Mouse (Mus musculus): ENCODE measurements around the gene Dclk2. TPM values are rescaled to one million over a fixed set of nuclear protein-coding genes. Genes with fewer than 3 reads are reported as not detected.

Dclk2 gene
- total RNA-seq, 2 experiments from 2014 or later = 0.64 to 1.4 TPM

DNA sequence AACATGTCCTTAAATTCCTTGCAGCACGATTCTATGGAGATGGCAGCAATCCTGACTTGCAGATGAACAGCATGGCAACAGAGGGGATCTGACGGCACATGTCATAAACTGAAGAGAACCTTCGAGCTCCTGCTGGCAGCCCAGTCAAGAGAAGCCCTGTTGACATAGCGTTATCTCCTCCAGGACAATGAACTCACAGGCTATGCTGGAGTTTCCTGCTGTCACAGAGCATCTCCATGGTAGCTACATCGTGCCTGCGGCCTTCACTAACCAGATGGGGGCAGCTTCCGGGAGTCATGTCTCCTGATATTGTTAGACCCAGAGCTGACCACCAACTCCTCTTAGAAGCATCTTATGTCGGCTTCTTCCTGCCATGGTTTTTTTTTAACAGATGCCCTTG is 117.8 kb downstream of the Dclk2 start:
- DNase-seq = no peak
- Histone ChIP-seq H3K4me3 (no peak overlapping the region), H3K27ac (no peak overlapping the region)
- no peak for TF ChIP-seq CTCF (IDR thresholded peaks at IDR 0.05)
- intact Hi-C loops (cut with DNase I) = no loop called here

DNA sequence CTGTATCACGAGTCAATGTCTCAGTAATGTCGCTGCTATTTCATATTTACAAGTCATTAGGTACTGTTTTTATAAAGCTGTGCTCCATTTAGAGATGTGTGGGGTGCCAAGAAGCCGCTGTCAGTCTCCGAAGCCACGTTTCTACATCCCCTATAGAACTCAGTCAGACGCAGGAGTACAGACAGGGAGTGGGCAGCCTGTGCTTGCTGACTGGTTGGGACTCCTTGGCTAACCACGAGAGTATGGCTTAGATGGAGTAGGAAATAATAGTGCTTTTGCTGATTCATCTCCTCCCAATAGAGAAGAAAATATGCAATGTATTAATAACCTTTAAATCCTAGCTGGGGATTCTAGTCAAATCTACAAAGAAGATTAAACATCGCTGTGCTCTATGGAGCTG is 119.8 kb downstream of the Dclk2 start:
- no peak for DNase-seq
- intact Hi-C loops (cut with DNase I) = no loop called here

DNA sequence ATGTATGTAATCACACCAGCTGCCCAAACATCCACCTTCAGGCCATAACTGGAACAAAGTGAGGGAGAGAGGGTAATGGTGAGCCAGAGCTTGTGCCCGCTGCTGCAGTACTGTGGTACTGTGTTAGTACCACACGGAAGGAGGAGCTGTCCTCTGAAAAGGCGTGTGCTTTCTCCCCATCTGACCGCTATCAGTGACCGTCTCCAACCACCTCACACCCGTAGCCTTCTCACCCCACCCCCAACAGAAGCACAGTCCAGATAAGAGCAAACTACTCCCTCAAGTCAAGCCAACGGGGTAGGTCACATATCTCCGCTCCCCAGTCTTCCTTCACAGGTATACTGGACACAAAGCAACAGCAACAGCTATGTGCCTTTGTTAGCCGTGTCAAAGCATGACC is 121.6 kb downstream of the Dclk2 start:
- intact Hi-C loops (cut with DNase I) = loop anchor here (10.0 kb wide), 1 partner anchor 176 kb away; no protein-coding TSS in a partner anchor
- TF ChIP-seq CTCF (IDR thresholded peaks at IDR 0.05) = no peak
- no peak for DNase-seq
- Histone ChIP-seq H3K4me3 (no peak overlapping the region), H3K27ac (no peak overlapping the region)

More for the DNA sequence above, 119.8 kb downstream of the Dclk2 start:
- Histone ChIP-seq H3K27ac (no peak overlapping the region), H3K4me3 (no peak overlapping the region)
- TF ChIP-seq CTCF (IDR thresholded peaks at IDR 0.05) = no peak

DNA sequence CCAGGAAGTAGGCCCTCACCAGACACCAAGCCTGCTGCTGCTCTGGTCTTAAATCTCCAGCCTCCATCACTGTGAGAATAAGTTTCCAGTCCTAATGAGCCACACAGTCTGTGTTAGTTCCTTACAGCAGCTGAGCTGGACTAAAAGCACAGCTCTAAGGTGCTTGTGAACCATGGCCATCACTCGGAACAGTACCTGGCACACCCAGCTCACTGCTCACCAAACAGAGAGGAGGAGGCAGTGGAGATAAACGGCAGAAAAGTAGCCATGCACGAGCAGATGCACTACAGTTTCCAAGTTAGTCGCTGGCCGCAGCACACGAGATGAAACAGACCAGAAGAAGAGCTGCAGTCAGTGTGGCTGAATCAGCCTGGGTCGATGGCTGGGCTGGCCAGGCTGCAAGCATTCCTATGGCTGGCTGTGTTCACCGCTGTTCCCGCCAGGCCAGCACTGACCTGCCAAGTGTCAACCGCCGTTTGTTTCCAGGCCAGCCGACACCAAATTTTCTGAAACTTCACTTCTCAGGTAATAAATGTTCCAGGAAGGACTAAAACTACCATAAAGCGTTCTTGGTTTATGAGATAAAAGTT is 122.7 kb downstream of the Dclk2 start:
- Histone ChIP-seq H3K4me3 (no peak overlapping the region), H3K27ac (no peak overlapping the region)
- no peak for TF ChIP-seq CTCF (IDR thresholded peaks at IDR 0.05)
- intact Hi-C loops (cut with DNase I) = loop anchor here (10.0 kb wide), 1 partner anchor 177 kb away; no protein-coding TSS in a partner anchor
- no peak for DNase-seq

DNA sequence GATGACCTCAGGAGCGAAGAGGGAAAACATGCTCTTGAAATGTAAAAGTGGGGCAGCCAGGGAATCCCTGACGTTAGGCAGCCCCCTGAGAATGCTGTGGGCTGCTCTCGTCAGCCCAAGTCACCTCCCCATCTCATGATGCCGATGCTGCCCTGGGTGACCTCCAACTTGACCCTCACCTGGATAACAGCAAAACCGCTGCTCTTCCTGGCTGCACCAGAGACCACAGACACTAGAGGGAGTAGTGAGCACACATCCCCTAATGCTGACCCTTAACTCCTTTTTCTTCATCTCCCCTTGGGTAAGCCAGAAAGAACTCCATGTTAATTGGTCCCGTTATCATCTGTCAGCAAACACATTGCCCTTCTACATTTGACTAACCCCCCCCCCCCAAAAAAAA is 123.9 kb downstream of the Dclk2 start:
- Histone ChIP-seq H3K4me3 (no peak overlapping the region), H3K27ac (no peak overlapping the region)
- intact Hi-C loops (cut with DNase I) = loop anchor here (10.0 kb wide), 1 partner anchor 178 kb away; no protein-coding TSS in a partner anchor
- DNase-seq = no peak
- peak; percentile 56 for TF ChIP-seq CTCF (IDR thresholded peaks at IDR 0.05)

DNA sequence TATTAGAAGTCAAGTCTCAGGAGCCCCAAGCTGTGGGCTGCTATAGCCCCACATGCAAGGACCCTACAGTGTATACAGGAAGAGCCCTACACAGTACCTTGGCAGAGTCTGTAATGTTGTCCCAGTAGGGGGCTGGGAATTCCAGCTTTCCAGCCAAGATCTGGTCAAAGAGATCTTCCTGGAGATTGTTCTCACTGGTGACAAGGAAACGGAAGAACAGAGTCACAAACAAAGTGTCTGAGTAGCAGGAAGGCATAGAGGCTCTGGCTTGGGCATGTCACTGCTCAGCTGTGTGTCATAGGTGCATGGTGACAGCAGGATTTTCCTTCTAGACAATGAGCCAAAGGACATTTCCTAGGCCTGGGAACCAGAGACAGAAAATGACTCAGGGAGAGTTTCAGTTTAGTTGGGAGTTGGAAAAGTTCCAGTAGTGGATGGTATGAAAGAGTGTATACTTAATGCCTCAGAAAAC is 126.9 kb downstream of the Dclk2 start:
- intact Hi-C loops (cut with DNase I) = loop anchor here (10.0 kb wide), 1 partner anchor 181 kb away; no protein-coding TSS in a partner anchor
- no peak for TF ChIP-seq CTCF (IDR thresholded peaks at IDR 0.05)
- H3K27ac ChIP-seq = peak overlapping the region; percentile 40; the same call in 1 of the 2 replicates
- H3K4me3 ChIP-seq = no peak overlapping the region
- DNase-seq = no peak

DNA sequence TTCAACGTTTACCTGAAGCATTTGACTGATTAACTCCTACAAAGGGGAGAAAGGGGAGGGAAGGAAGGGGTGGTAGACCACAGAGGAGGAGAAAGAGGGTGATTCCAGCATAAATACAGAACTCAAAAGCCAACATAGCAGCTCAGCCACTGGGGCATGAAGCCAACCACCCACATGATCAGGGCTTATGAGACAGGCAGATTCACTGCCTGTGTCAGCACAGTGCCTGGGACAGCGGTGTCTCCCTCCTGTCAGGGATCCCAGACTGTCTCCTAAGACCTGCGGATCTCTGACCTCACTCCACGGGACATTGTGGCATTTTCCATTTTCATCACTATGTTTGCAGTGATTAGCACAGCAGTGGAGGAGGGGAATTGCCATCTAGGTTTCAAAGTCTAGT is 127.4 kb downstream of the Dclk2 start:
- no peak for DNase-seq
- H3K4me3 ChIP-seq = no peak overlapping the region
- intact Hi-C loops (cut with DNase I) = loop anchor here (10.0 kb wide), 1 partner anchor 182 kb away; no protein-coding TSS in a partner anchor
- no peak for TF ChIP-seq CTCF (IDR thresholded peaks at IDR 0.05)
- H3K27ac ChIP-seq = 0 out of 2 replicates have a peak overlapping the region, but pooled peaks have one; percentile 40

DNA sequence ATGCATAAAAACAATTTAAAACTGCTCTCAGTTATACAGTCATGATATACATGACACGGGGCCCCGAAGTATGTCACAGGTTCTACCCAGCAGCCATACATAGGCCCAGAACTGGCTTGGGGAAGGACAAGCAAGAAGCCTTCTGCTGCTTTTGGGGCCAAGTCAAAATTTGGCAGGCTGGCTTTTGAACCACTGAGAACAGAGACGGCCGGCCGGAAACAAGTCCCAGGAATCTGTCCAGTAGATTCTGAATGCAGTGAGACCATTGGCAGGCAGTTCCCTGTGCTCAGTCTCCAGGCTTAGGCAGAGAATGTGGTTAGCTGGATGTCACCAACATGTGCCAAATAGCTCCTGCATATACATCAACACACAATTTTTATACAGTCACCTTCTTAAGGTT is 130.9 kb downstream of the Dclk2 start:
- DNase-seq = no peak
- Histone ChIP-seq H3K4me3 (no peak overlapping the region), H3K27ac (no peak overlapping the region)
- intact Hi-C loops (cut with DNase I) = loop anchor here (10.0 kb wide), 1 partner anchor 185 kb away; no protein-coding TSS in a partner anchor
- TF ChIP-seq CTCF (IDR thresholded peaks at IDR 0.05) = no peak

DNA sequence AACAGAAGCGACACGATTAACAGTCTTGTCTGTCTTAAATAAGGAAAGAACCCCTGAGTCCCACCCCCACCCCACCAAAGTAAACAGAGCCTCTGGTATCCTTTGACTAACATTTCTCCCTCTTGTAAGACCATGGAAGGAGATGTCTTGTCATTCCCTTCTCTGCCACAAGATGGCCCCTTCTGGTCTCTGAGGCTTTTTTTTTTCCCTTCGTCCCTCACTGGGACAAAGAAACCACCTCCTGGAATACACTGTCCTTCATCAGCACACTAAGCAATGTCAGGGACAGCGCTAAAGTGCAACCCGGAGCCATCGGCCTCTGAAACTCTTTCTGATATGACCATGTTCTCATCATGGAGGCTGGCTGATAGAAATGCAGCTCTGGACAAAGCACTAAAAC is 131.9 kb downstream of the Dclk2 start:
- intact Hi-C loops (cut with DNase I) = loop anchor here (1.0 kb wide), 1 partner anchor 25 kb away; no protein-coding TSS in a partner anchor
- peak; percentile 71 for TF ChIP-seq CTCF (IDR thresholded peaks at IDR 0.05)
- Histone ChIP-seq H3K4me3 (no peak overlapping the region), H3K27ac (no peak overlapping the region)
- peak; percentile 49 for DNase-seq

DNA sequence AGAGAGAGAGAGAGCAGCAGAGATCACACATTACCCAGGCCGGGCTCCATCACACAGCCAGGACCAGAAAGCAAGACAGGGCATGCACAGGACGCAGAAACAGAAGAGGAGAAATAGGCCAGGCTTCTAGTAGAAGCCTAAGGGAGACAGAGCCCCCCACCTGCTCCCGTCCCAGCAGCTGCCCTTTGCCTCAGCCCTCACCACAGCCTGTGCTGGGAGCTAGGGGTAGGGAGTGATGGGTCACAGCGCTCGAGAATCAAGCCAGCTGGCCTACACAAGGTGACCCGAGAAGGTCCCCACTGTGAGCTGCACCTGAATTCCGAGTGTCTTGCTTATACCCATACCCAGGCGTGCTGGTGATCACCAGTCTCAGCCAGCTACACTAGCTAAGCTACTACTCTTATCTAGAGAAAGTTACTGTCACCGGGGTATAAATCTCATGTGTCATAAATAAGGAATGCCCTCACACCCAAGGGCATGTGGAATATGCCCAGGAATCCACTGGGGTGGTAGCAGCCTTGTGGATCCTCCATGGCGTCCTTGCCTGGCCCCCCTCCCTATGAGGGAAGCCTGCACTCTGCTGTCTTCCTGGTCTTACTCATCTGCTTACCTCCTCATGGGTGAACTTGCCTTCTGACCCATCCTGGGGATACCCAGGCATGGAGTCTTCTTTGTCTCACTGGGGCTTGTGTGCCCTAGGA is 133.1 kb downstream of the Dclk2 start:
- peak overlapping the region; percentile 75 for H3K27ac ChIP-seq
- intact Hi-C loops (cut with DNase I) = loop anchor here (1.0 kb wide), 1 partner anchor 26 kb away; no protein-coding TSS in a partner anchor
- H3K4me3 ChIP-seq = no peak overlapping the region
- no peak for DNase-seq
- no peak for TF ChIP-seq CTCF (IDR thresholded peaks at IDR 0.05)

DNA sequence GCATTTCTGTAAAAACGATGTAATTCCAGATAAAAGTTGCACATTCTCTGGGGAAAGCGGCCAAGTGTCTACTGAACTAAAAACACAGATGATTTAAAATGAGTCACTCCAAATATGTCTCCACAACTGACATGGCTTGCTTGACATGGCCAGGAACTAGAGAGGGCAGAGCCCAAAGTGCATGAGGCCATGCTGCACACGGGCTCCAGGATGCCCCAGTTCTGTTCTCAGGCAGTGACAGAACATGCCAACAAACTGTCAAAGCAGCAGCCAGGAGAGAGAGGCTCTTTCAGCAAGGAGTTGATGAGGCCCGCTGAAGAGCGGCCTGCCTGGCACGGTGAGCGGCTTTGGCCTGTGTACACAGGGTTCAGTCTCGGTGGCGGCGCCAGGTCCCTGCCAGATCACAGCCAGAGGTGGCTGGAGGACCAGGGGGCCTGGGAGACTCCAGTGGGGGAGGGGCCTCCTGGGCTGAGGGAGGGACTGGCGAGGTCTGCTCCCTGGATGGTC is 133.8 kb downstream of the Dclk2 start:
- H3K27ac ChIP-seq = peak overlapping the region; percentile 75
- intact Hi-C loops (cut with DNase I) = no loop called here
- no peak for TF ChIP-seq CTCF (IDR thresholded peaks at IDR 0.05)
- no peak overlapping the region for H3K4me3 ChIP-seq
- peak; percentile 90 for DNase-seq

DNA sequence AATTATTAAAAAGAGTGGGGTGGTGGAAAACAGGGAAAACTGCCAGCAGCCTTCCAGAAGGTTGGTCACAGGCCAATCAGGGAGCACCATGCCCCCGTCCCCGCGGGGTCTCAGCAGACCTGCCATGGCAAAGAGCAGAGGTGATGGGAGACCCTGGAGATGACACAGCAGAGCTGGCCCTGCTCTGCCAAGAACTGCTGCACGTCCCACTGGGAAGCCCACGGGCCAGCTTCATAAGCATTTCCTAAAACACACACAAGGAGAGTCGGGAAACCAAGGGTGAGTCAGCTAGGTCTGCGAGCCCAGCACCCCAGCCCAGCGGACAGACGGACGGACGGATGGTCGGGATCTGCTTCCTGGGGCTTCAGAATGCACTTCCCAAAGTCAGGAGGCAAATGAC is 134.4 kb downstream of the Dclk2 start:
- Histone ChIP-seq H3K27ac (peak overlapping the region; percentile 75), H3K4me3 (no peak overlapping the region)
- no peak for TF ChIP-seq CTCF (IDR thresholded peaks at IDR 0.05)
- no peak for DNase-seq
- intact Hi-C loops (cut with DNase I) = no loop called here

DNA sequence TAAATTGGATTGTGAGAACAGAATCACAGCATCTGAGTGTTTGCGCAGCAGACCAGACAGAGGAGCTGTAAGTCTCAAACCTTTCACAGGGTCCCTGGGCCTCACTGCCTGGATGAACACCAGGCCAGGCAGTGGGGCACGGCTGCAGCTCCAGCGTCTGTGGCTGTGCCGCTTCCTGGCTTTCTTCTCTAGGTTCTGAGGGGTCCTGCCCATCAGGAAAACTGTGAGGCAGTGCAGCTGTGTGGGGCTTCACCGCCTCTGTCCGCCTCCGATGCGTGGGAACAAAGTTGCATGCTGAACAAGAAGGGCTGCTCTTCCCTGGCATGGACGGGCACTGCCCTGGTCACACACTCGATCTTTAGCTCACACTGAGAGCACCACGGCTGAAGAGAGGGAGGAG is 135.7 kb downstream of the Dclk2 start:
- Histone ChIP-seq H3K27ac (no peak overlapping the region), H3K4me3 (no peak overlapping the region)
- DNase-seq = no peak
- intact Hi-C loops (cut with DNase I) = no loop called here
- TF ChIP-seq CTCF (IDR thresholded peaks at IDR 0.05) = no peak

Measured in gastrocnemius, adult 2 months (tissue).